Mouse (Mus musculus) G1E (cell line): ENCODE measurements around the gene Galntl6. TPM values are rescaled to one million over a fixed set of nuclear protein-coding genes. Genes with fewer than 3 reads are reported as not detected.
A peak's percentile ranks its signal among the peaks of the same experiment; 100 is the strongest.

Experiments used
- ATAC-seq: 2 replicates; pipeline ENCODE4 v1.8.0; 2016; ENCODE audit warnings: mild to moderate bottlenecking; ENCODE audit not compliant: insufficient number of reproducible peaks, poor library complexity, low FRiP score, severe bottlenecking; ENCODE audit errors: extremely low read depth
- DNase-seq: peaks from one replicate; pipeline ENCODE4 v3.0.0; 2012; ENCODE audit warnings: low spot score
- H3K27me3 ChIP-seq: 2 replicates; pipeline ENCODE4 v1.6.1; 2012; ENCODE audit warnings: mild to moderate bottlenecking, low read length, inconsistent platforms; ENCODE audit not compliant: insufficient read depth
- H3K36me3 ChIP-seq: replicated peaks from 2 replicates; pipeline ENCODE3; 2012; ENCODE audit warnings: mild to moderate bottlenecking, inconsistent platforms
- H3K4me1 ChIP-seq: 2 replicates; pipeline ENCODE4 v1.6.1; 2012; ENCODE audit warnings: low read depth, low read length, inconsistent platforms, mixed read lengths; ENCODE audit not compliant: insufficient read depth
- H3K4me3 ChIP-seq: 2 replicates; pipeline ENCODE4 v1.5.1; 2012; ENCODE audit warnings: low read depth, mild to moderate bottlenecking, inconsistent platforms, low read length, moderate library complexity, mixed read lengths
- H3K9me3 ChIP-seq: replicated peaks from 2 replicates; pipeline ENCODE4 v1.6.1; 2012; ENCODE audit warnings: inconsistent platforms
- CTCF ChIP-seq: IDR thresholded peaks from 2 replicates; pipeline ENCODE4 v1.5.1; 2012; ENCODE audit warnings: low read depth, low read length, inconsistent platforms, mixed read lengths
- GATA1 ChIP-seq: IDR thresholded peaks from 2 replicates; pipeline ENCODE4 v1.6.1; 2012; ENCODE audit warnings: borderline replicate concordance, low read length, inconsistent platforms, mixed read lengths
- GATA2 ChIP-seq: IDR thresholded peaks from 2 replicates; pipeline ENCODE4 v1.6.1; 2012; ENCODE audit warnings: low read depth, low read length, inconsistent platforms, borderline replicate concordance
- POLR2AphosphoS5 ChIP-seq: IDR thresholded peaks from 2 replicates; pipeline ENCODE4 v1.6.1; 2012; ENCODE audit warnings: low read depth, low read length, inconsistent platforms; ENCODE audit not compliant: insufficient replicate concordance
- TAL1 ChIP-seq: conservative IDR thresholded peaks from 2 replicates; pipeline ENCODE4 v1.6.1; 2012; ENCODE audit warnings: low read depth, low read length, inconsistent platforms, mixed read lengths
- polyA plus RNA-seq: library from polyadenylated mRNA; stranded (reverse); fragments of >175 nt; gene quantifications from 2 replicates; pipeline ENCODE4 v1.2.3, GENCODE M21; 2012
- total RNA-seq, 2 experiments: library from RNA; stranded (forward) in 1 of 2; stranded (reverse) in 1 of 2; fragments of 200-1000 nt in 1 of 2; fragments of >200 nt in 1 of 2; fragmentation: Nextera tagmentation in 1 of 2; gene quantifications; 2 replicates each; pipeline ENCODE4 v1.2.3; 2014 to 2017

Gene Galntl6
- total and polyA plus RNA-seq, 3 experiments: 0.05 TPM; not detected in 2

GRCm38 (mm10) chr8:58912840-58913639 lies 600 bp upstream of the Galntl6 start:
- Histone ChIP-seq H3K4me1 (no peaks in the 10 kb centered on the region), H3K9me3 (no peaks in the 10 kb centered on the region), H3K4me3 (no peak overlapping the region), H3K36me3 (no peaks in the 10 kb centered on the region), H3K27me3 (peaks cover 8% of the 10 kb centered on the region; the same call in 1 of the 2 replicates)
- TF ChIP-seq CTCF: no peak
- no peak for TF ChIP-seq TAL1
- TF ChIP-seq GATA1: no peak
- no peak for TF ChIP-seq POLR2AphosphoS5
- no peak for TF ChIP-seq GATA2
- no peak for DNase-seq
- no peak for ATAC-seq

GRCm38 (mm10) chr8:58911677-58912076 lies 763 bp downstream of the Galntl6 start, which contains the start of gene BC030500:
Gene BC030500 (plus strand): TSS chr8:58911755.
- Histone ChIP-seq H3K36me3 (no peaks in the 10 kb centered on the region), H3K4me3 (no peak within 1 kb of the TSS), H3K27me3 (peaks cover 8% of the 10 kb centered on the region; the same call in 1 of the 2 replicates), H3K9me3 (no peaks in the 10 kb centered on the region), H3K4me1 (no peaks in the 10 kb centered on the region)
- no peak for ATAC-seq
- TF ChIP-seq TAL1: no peak
- no peak for TF ChIP-seq POLR2AphosphoS5
- no peak for TF ChIP-seq GATA2
- TF ChIP-seq GATA1: no peak
- TF ChIP-seq CTCF: no peak
- DNase-seq: no peak

DNA sequence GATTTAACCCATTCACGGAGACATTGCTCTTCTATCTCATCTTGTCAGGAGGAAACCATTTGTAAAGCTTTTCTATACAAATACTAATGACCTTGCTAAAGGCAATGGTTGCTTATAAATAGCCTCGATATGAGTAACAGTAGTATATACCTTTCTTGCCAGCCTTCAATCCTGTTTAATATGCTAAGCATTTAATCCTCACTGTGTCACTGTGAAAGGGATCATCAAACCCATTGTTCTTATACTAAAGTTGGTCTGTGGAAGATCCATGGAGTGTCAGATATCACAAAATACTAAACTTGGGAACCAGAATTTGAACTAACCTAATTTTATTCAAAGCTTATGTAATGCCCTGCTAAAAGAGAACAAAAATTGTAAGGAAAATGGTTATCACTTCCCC lies 8.0 kb downstream of the Galntl6 start:
- Histone ChIP-seq H3K27me3 (no peaks in the 10 kb centered on the region), H3K36me3 (no peaks in the 10 kb centered on the region)
- TF ChIP-seq CTCF: no peak
- no peak for TF ChIP-seq GATA1

GRCm38 (mm10) chr8:58895960-58896359 lies 16.5 kb downstream of the Galntl6 start:
- ATAC-seq (no peak), DNase-seq (no peak)
- Histone ChIP-seq H3K4me3 (no peak overlapping the region), H3K27me3 (no peaks in the 10 kb centered on the region), H3K4me1 (no peaks in the 10 kb centered on the region), H3K36me3 (no peaks in the 10 kb centered on the region), H3K9me3 (no peaks in the 10 kb centered on the region)
- no peak for TF ChIP-seq TAL1

More for the DNA sequence above, 8.0 kb downstream of the Galntl6 start:
- H3K4me3 ChIP-seq: no peak overlapping the region
- ATAC-seq: no peak
- no peaks in the 10 kb centered on the region for H3K9me3 ChIP-seq
- no peaks in the 10 kb centered on the region for H3K4me1 ChIP-seq
- no peak for DNase-seq

- no peaks in the 10 kb centered on the region for H3K4me1 ChIP-seq
- H3K4me3 ChIP-seq: no peak overlapping the region
- H3K9me3 ChIP-seq: no peaks in the 10 kb centered on the region
- TF ChIP-seq TAL1 (no peak), GATA2 (no peak), POLR2AphosphoS5 (no peak), CTCF (no peak), GATA1 (no peak)
- H3K36me3 ChIP-seq: no peaks in the 10 kb centered on the region
- no peaks in the 10 kb centered on the region for H3K27me3 ChIP-seq
- ATAC-seq (no peak), DNase-seq (no peak)
Observed at GRCm38 (mm10) chr8:58890591-58890990, 21.8 kb downstream of the Galntl6 start.

GRCm38 (mm10) chr8:58886405-58886804 lies 26.0 kb downstream of the Galntl6 start:
- TF ChIP-seq CTCF (peak; percentile 3; the same call in 1 of the 2 replicates), TAL1 (no peak), GATA1 (no peak)
- Histone ChIP-seq H3K36me3 (no peaks in the 10 kb centered on the region), H3K27me3 (no peaks in the 10 kb centered on the region), H3K4me1 (no peaks in the 10 kb centered on the region), H3K9me3 (no peaks in the 10 kb centered on the region), H3K4me3 (no peak overlapping the region)
- ATAC-seq: peak; percentile 28; the same call in 1 of the 2 replicates
- no peak for DNase-seq

DNA sequence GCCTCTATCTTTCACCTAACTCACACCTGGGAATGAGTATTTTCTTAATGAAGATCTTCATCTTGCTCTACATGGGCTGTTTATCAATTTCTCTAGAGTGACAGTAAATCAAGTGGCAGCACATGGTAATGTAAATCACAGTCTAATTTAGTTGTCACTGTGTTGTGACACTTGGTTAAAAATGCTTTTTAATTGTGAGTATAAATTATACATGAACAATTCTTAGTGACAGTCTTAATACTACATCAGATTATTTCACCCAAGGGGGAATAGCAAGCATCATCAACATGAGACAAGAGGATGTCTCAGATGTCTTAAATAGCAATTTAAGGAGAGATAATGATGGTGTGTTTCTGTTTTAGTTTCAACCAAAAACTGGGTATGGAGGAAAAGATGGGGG lies 88.1 kb downstream of the Galntl6 start:
- no peak for DNase-seq
- Histone ChIP-seq H3K36me3 (no peaks in the 10 kb centered on the region), H3K4me3 (no peak overlapping the region), H3K4me1 (no peaks in the 10 kb centered on the region), H3K27me3 (no peaks in the 10 kb centered on the region), H3K9me3 (no peaks in the 10 kb centered on the region)
- TF ChIP-seq GATA2 (no peak), GATA1 (no peak), TAL1 (no peak), POLR2AphosphoS5 (no peak), CTCF (no peak)
- ATAC-seq: no peak
